Mouse (Mus musculus): ENCODE results near the gene Rab36. TPM values are rescaled to one million over a fixed set of nuclear protein-coding genes. Genes with fewer than 3 reads are reported as not detected.

The Rab36 gene
- polyA plus RNA-seq, 1 experiment, result 19.3 TPM

- TF ChIP-seq POLR2A (IDR thresholded peaks at IDR 0.05; ENCODE audit: borderline replicate concordance, extremely low read depth, low read depth, low read length), result no peak
- TF ChIP-seq CTCF (IDR thresholded peaks at IDR 0.05; ENCODE audit: insufficient read depth, low read length), result no peak
- no peak for DNase-seq
- no peaks in the 10 kb centered on the region for H3K4me1 ChIP-seq (ENCODE audit: control insufficient read depth, insufficient read depth, low read length)
- WGBS, result 91% methylated on average over 15 of the region's 15 CpGs
- H3K4me3 ChIP-seq (replicated peaks; ENCODE audit: extremely low read depth, low read depth, low read length), result no peak overlapping the region
These were observed 26.2 kb upstream of the Rab36 start for GRCm38 (mm10) chr10:75010704-75011103.

GRCm38 (mm10) chr10:75015465-75015864 lies 21.4 kb upstream of the Rab36 start:
- Histone ChIP-seq H3K4me3 (replicated peaks; ENCODE audit: extremely low read depth, low read depth, low read length) (no peak overlapping the region), H3K4me1 (ENCODE audit: control insufficient read depth, insufficient read depth, low read length) (no peaks in the 10 kb centered on the region)
- TF ChIP-seq CTCF (IDR thresholded peaks at IDR 0.05; ENCODE audit: insufficient read depth, low read length), result no peak
- TF ChIP-seq POLR2A (IDR thresholded peaks at IDR 0.05; ENCODE audit: borderline replicate concordance, extremely low read depth, low read depth, low read length), result no peak
- no peak for DNase-seq
- 60% methylated on average over 14 of the region's 14 CpGs for WGBS

- H3K4me1 ChIP-seq (ENCODE audit: control insufficient read depth, insufficient read depth, low read length), result no peaks in the 10 kb centered on the region
- no peak overlapping the region for H3K4me3 ChIP-seq (replicated peaks; ENCODE audit: extremely low read depth, low read depth, low read length)
- no peak for DNase-seq
- 77% methylated on average over 4 of the region's 4 CpGs for WGBS
- no peak for TF ChIP-seq POLR2A (IDR thresholded peaks at IDR 0.05; ENCODE audit: borderline replicate concordance, extremely low read depth, low read depth, low read length)
- no peak for TF ChIP-seq CTCF (IDR thresholded peaks at IDR 0.05; ENCODE audit: insufficient read depth, low read length)
These were observed 20.4 kb upstream of the Rab36 start for GRCm38 (mm10) chr10:75016481-75016880.

- no peak for TF ChIP-seq POLR2A (IDR thresholded peaks at IDR 0.05; ENCODE audit: borderline replicate concordance, extremely low read depth, low read depth, low read length)
- TF ChIP-seq CTCF (IDR thresholded peaks at IDR 0.05; ENCODE audit: insufficient read depth, low read length), result no peak
These were observed 16.6 kb upstream of the Rab36 start for GRCm38 (mm10) chr10:75020271-75020670.

GRCm38 (mm10) chr10:75021138-75021537 lies 15.7 kb upstream of the Rab36 start:
- peak; percentile 77 for DNase-seq
- Histone ChIP-seq H3K4me3 (replicated peaks; ENCODE audit: extremely low read depth, low read depth, low read length) (no peak overlapping the region), H3K4me1 (ENCODE audit: control insufficient read depth, insufficient read depth, low read length) (no peaks in the 10 kb centered on the region)
- peak; percentile 75 for TF ChIP-seq CTCF (IDR thresholded peaks at IDR 0.05; ENCODE audit: insufficient read depth, low read length)
- no peak for TF ChIP-seq POLR2A (IDR thresholded peaks at IDR 0.05; ENCODE audit: borderline replicate concordance, extremely low read depth, low read depth, low read length)
- 11% methylated on average over 6 of the region's 6 CpGs for WGBS

More at GRCm38 (mm10) chr10:75020271-75020670, 16.6 kb upstream of the Rab36 start:
- no peak overlapping the region for H3K4me3 ChIP-seq (replicated peaks; ENCODE audit: extremely low read depth, low read depth, low read length)
- peak; percentile 29 for DNase-seq
- 50% methylated on average over 2 of the region's 2 CpGs for WGBS
- no peaks in the 10 kb centered on the region for H3K4me1 ChIP-seq (ENCODE audit: control insufficient read depth, insufficient read depth, low read length)

DNA sequence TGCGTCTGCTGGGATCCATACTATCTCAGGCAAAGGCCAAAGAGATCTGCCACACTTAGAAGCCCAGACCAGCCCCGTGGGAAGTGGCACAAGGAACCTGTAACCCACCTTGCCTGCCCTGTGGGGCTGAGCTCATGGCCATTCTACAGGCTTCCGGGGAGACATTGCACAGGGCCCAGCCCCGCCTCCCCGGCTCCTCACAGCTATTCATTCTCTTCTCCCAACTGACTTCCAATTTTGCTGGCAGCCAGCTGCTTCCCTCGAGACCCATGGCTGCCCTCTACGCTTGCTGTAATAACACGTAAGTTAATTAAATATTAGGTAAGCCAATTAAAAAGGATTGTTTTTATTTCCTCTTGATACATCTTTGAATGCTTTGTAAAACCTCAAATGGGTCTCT lies 10.4 kb upstream of the Rab36 start:
- TF ChIP-seq CTCF (IDR thresholded peaks at IDR 0.05; ENCODE audit: insufficient read depth, low read length) (no peak), POLR2A (IDR thresholded peaks at IDR 0.05; ENCODE audit: borderline replicate concordance, extremely low read depth, low read depth, low read length) (no peak)
- no peak for DNase-seq
- H3K4me1 ChIP-seq (ENCODE audit: control insufficient read depth, insufficient read depth, low read length), result no peaks in the 10 kb centered on the region
- WGBS, result 66% methylated on average over 8 of the region's 8 CpGs
- H3K4me3 ChIP-seq (replicated peaks; ENCODE audit: extremely low read depth, low read depth, low read length), result no peak overlapping the region

GRCm38 (mm10) chr10:75028743-75029142 lies 8.1 kb upstream of the Rab36 start:
- 70% methylated on average over 8 of the region's 8 CpGs for WGBS
- Histone ChIP-seq H3K4me3 (replicated peaks; ENCODE audit: extremely low read depth, low read depth, low read length) (no peak overlapping the region), H3K4me1 (ENCODE audit: control insufficient read depth, insufficient read depth, low read length) (no peaks in the 10 kb centered on the region)
- TF ChIP-seq POLR2A (IDR thresholded peaks at IDR 0.05; ENCODE audit: borderline replicate concordance, extremely low read depth, low read depth, low read length) (no peak), CTCF (IDR thresholded peaks at IDR 0.05; ENCODE audit: insufficient read depth, low read length) (no peak)
- DNase-seq, result no peak

DNA sequence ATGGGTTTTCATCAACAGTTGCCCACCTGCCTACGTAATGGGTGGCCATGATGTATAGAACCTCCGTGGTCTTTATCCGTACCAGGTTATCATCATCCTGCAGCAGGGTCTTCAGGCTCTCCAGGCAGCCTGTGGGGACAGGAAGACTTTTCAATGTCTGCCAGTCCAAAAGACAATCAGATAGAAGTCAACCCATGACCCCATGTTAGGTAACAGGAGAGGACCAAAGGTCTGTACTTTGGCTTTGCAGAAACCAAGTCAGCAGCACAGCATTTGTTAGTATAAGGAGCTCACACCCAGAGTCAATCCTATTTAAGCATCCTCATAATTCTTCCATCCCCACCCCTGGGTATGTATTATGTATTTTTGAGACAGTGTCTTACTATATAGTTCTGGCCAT lies 7.2 kb upstream of the Rab36 start:
- WGBS, result 92% methylated on average over 3 of the region's 3 CpGs
- no peak for DNase-seq
- Histone ChIP-seq H3K4me3 (replicated peaks; ENCODE audit: extremely low read depth, low read depth, low read length) (no peak overlapping the region), H3K4me1 (ENCODE audit: control insufficient read depth, insufficient read depth, low read length) (no peaks in the 10 kb centered on the region)
- TF ChIP-seq CTCF (IDR thresholded peaks at IDR 0.05; ENCODE audit: insufficient read depth, low read length), result no peak
- no peak for TF ChIP-seq POLR2A (IDR thresholded peaks at IDR 0.05; ENCODE audit: borderline replicate concordance, extremely low read depth, low read depth, low read length)

DNA sequence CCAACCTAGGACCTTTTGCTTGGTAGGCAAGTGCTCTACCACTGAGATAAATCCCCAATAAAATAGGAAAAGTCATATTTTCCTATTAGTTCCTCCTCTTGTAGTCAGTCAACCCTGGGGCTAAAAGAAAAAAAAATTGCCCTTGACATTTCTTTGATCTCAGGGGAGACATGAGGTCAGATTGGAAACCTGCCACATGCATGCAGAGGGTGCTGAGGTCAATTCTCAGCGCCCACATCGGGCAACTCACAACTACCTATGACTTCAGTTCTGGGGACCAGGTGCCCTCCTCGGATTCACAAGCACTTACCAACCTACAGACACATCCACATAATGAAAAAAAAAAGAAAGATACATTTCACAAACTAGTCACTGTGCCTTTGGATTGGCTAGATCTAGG lies 6.6 kb upstream of the Rab36 start:
- TF ChIP-seq CTCF (IDR thresholded peaks at IDR 0.05; ENCODE audit: insufficient read depth, low read length) (no peak), POLR2A (IDR thresholded peaks at IDR 0.05; ENCODE audit: borderline replicate concordance, extremely low read depth, low read depth, low read length) (no peak)
- Histone ChIP-seq H3K4me1 (ENCODE audit: control insufficient read depth, insufficient read depth, low read length) (no peaks in the 10 kb centered on the region), H3K4me3 (replicated peaks; ENCODE audit: extremely low read depth, low read depth, low read length) (no peak overlapping the region)
- no peak for DNase-seq
- 75% methylated on average over 3 of the region's 3 CpGs for WGBS

- Histone ChIP-seq H3K4me1 (ENCODE audit: control insufficient read depth, insufficient read depth, low read length) (no peaks in the 10 kb centered on the region), H3K4me3 (replicated peaks; ENCODE audit: extremely low read depth, low read depth, low read length) (no peak overlapping the region)
- WGBS, result 62% methylated on average over 5 of the region's 5 CpGs
- DNase-seq, result no peak
- no peak for TF ChIP-seq CTCF (IDR thresholded peaks at IDR 0.05; ENCODE audit: insufficient read depth, low read length)
- TF ChIP-seq POLR2A (IDR thresholded peaks at IDR 0.05; ENCODE audit: borderline replicate concordance, extremely low read depth, low read depth, low read length), result no peak
These were observed 5.3 kb upstream of the Rab36 start for GRCm38 (mm10) chr10:75031345-75032114.
